Mouse (Mus musculus) cerebral cortex, adult 2 months (tissue): ENCODE data around the gene Heyl.

Source experiments
- WGBS: fragments of 180-500 bp; shearing (Covaris S2); methylation state at CpG from one replicate; pipeline ENCODE4 v1.1.7; 2018; 5-methylcytosine and 5-hydroxymethylcytosine counted together

Heyl gene

DNA sequence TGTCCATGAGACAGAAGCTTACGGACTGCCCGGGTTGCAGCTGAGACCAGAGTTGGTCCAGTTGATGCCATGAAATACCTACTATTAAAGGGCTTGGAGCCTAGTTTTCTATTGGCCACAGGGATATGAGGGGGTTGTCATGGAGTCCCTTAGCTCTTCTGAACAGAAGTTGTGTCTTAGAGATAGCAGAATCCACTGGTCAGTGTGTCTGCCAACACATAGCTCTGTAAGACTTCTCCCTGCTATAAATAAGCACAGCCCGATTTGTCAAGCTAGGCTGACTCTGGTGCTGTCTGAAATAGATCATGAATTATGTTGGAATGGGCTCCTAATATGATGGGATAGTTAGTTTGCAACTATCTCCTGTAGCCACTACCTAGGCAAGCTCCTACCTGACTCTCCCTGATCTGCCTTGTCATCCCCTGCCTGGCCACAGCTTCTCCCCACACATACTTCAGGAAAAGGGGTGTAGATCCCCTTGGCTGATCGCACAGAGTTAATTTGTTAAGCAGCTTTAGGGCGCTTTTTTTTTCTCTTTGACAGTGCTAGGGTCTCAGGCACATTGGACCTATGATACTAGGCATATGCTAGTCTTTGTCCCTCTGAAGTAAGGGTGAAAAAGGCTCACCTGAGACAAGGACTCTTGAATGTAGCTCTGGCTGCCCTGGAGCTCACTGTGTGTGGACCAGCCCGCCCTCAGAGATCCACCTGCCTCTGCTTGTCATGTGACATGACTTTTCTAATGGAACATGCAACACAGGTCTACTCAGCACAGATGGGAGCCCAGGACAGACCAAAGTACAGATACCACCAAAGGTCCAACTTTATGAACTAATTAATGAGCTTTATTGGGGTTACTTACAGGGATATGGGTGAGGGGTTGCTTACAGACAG is 51.6 kb downstream of the Heyl start:
- WGBS: 74% methylated on average over 6 of the region's 6 CpGs

DNA sequence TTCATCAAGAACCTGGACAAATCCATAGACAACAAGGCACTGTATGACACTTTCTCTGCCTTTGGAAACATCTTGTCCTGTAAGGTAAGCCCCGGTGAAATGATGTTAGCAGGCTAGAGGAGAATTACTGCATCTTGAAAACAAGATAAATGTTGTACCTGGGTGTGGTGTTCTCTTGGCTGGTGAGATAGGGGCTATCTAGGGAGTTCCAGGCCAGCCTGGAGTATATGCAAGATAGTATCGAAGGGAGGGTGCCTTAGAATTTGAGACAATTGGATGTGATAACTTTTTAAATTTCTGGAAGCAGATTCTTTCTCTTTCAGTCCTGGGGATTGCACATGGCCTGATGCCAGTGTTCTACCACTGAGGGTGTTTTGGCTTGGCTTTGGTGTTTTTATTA is 53.4 kb downstream of the Heyl start:
- WGBS: 88% methylated on average over 2 of the region's 2 CpGs

DNA sequence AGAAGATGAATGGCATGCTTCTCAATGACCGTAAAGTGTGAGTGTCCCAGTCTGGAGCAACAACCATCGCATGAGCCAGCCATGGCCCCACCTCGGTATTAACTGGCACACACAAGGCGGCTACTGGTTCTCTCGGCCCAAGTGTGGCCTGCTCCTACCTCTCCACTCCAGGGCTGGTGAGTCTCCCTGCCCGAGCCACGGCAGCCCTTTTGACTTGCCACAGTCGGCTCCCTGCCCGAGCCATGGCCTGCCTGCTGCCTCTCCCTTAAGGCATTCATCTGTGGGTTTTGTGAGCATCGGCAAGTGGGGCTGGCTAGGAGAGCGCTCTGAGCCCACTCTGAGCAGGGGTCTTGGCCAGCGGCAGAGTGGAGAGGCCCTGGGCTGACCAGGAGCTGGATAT is 55.7 kb downstream of the Heyl start:
- WGBS: 93% methylated on average over 12 of the region's 12 CpGs

DNA sequence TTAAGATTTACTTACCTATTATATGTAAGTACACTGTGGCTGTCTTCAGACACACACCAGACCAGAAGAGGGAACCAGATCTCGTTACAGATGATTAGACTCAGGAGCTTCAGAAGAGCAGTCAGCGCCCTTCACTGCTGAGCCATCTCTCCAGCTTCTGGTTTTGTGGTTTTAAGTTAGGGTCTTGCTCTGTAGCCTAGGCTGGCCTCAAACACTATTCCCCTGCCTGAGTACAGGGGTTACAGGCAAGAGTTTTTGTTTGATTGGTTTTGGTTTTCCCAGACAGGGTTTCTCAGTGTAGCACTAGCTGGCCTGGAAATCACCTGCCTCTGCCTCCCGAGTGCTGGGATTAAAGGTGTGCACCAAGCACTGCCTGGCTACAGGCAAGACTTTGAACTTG is 59.0 kb downstream of the Heyl start:
- WGBS: 86% methylated on average over 3 of the region's 3 CpGs

DNA sequence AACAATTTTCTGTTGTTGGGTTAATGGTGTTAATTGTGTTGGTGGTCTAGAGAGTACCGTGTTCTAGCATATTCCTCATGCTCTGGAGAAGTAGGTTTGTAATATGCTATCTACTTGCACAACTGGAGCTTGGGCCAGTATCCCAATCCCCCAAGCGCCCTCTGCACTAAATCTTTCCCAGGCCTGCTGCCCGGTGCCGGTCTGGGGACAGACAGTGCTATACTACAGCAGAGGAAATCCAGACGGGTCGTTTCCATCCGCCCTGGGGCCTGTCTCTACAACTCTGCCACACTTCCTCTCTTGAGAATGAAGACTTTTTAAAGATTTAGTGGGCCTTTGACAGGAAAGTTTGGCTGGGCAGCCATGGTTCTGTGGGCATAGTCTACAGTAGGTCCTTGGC is 59.6 kb downstream of the Heyl start:
- 92% methylated on average over 7 of the region's 7 CpGs for WGBS

DNA sequence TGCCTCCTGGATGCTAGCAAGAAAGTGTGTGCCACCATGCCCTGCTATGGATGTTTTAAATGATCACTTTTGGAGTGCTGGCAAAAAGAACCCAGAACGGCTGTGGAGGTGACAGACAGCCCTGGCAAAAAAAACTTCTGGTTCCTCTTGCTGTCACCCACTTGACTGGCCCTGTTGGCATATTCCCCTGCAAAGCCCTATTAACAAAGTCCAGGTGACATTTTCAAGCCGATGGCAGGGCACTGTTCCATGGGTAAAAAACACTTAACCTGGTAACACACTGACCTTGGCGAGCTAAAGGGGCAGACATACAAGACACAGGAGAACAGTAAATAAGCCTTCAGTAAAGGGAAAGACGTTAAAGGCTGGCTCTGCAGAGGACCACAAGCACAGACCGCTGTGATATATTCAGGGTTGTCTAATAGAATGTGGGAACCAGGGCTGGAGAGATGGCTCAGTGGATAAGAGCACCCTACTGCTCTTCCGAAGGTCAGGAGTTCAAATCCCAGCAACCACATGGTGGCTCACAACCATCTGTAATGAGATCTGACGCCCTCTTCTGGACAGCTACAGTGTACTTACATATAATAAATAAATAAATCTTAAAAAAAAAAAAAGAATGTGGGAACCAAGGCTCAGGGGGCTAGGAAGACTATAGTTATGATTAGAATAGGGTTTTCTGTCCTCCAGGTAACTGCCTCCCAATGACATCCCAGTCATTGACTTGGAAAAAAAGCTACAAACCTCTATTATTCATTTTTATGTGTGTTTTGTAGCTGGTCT is 60.5 kb downstream of the Heyl start:
- whole genome bisulfite sequencing: 78% methylated on average over 7 of the region's 7 CpGs

DNA sequence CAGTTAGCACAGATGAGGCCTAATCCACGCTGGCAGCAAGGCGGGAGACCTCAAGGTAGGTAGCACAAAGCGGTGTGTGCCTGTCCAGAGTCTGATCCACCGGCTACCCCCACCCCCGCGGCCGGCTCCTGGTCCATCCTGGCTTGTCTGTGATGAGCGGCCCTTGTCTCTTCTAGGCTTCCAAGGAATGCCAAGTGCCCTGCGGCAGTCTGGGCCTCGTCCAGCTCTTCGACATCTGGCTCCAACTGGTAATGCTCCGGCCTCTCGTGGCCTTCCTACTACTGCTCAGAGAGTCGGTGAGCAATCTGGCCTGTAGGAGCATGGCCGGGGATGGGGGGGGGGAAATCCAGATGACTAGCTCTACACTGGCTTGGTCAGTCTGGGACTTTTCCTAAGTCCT is 61.7 kb downstream of the Heyl start:
- WGBS: 84% methylated on average over 15 of the region's 15 CpGs

DNA sequence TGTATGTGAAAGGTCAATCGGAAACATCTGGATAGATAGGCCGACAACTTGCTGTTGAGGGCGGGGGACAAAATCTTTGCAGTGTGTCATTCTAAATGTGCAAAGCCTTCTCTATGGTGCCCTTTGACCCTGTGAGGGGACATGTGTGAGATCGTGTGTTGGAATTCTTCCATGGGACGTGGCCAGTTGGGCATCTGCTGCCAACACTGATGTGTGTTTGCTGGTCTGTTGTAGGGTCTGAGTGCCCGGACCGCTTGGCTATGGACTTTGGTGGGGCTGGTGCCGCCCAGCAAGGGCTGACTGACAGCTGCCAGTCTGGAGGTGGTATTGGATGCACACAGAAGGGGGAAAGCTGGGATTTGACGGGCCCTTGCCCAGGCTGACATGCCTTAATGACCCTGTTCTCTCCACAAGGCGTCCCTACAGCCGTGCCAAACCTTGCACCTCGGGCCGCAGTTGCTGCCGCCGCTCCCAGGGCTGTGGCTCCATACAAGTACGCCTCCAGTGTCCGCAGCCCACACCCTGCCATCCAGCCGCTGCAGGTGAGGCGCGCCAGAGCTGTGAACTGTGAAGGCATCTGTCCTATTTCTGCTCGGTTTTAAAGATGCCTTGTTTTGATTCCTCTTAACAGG is 62.3 kb downstream of the Heyl start:
- WGBS: 93% methylated on average over 21 of the region's 21 CpGs

DNA sequence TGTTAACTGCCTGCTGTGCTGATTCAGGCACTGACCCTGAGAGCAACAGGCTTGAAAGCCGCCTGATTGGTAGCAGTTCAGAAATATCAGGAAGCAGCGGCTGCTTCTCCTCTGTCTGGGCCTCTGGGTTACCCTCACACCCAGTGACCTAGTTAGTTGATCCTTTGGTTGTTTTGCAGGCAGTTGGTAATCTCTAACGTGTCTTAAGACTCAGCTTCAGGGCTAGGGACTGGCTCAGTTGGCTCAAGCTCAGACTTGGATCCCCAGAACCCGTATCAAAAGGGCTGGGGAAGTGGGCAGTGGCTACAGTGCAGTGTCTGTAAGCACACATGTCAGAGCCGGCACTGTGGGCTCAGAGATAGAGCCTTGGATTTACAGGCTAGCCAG is 62.8 kb downstream of the Heyl start:
- 81% methylated on average over 5 of the region's 5 CpGs for WGBS

DNA sequence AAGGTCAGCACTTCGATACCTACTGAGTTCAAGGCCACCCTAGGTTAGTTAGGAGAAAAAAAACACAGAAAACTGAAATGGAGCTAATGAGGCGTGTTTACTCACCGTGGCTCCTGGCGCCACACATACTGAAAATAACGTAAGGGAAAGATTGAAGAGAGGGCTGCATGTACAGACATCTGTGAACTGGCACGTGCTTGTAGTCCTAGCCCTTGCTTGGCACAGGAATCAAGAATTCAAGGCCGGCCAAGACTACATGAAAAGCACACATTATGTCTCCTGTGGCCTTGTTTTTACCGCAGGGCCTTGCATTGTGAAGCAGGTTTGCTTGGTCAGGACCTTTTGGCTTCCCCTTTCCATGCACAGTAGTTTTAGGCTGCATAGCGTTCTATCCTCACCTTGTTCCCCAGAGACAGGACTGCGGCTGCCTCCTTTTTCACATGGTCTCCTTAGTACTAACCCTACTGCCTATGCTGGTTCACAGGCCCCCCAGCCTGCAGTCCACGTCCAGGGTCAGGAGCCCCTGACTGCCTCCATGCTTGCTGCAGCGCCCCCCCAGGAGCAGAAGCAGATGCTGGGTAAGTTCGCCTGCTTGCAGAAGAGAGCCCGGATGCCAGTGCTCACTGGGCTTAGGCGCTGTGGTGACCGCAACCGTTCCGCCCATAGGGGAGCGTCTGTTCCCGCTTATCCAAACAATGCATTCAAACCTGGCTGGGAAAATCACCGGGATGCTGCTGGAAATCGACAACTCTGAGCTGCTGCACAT is 64.0 kb downstream of the Heyl start:
- WGBS: 85% methylated on average over 22 of the region's 22 CpGs

DNA sequence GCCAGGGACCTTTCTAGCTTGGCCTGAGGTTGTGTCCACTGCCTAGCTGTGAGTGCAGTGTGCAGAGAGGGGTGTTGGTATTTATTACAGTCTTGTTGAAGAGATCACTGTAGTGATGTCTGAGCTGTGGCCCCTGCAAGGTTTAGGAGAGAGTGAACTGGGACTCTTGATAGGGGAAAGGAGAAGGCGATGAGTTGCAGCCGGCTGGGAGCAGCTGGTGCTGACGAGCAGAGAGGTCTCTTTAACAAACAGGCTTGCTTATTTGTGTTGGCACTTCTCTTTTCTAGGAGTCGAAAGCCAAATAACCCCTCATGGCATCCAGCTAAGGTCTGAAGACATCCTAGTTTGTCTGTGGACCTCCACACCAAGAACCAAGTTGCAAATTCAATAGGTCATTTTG is 64.9 kb downstream of the Heyl start:
- WGBS: 70% methylated on average over 4 of the region's 4 CpGs

DNA sequence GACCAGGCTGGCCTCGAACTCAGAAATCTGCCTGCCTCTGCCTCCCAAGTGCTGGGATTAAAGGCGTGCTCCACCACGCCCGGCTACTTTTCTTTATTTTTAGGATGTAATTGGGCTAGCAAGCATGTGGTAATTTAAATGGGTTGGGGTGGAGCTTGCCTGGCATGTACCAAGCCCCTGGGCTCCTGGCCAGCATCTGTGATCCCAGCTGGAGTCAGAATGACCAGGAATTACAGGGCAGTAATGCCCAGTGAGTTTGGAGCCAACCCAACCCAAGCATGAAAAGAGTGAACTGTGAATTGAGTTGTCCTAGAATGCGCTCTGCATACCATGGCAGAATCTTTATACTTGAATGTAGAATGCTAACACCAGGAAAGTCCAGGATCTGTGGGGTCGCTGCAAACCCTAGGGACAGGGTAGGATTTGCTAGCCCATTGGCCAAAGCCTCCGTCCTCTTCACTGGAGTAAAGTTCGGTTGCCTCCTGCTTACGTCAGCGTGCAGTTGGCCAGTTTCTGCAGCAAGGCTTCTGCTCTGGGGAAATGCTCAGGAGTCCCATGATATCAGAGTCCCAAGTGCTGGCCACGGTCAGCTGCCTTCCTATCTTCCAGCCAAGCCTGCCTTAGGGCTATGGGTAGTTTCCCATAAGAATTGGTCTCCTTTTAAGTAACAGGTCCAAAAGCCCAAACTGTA is 65.8 kb downstream of the Heyl start:
- WGBS: 84% methylated on average over 11 of the region's 11 CpGs
